Mouse (Mus musculus): Measurements from ENCODE around the gene Dsel. TPM values are rescaled to one million over a fixed set of nuclear protein-coding genes. Genes with fewer than 3 reads are reported as not detected.

The Dsel gene
- polyA plus RNA-seq (2014; fragmentation: Nextera tagmentation; extraction: Ambion mirVana) = 6.3 and 6.9 TPM in 2 replicates

GRCm38 (mm10) chr1:111864779-111865165 is at the start of gene Dsel:
TSS of gene Dsel (minus strand) at chr1:111864918.
- no peaks in the 10 kb centered on the region for H3K27me3 ChIP-seq (ENCODE audit: control insufficient read depth, insufficient read depth, low read length)
- peak within 1 kb of the TSS; percentile 73 for H3K27ac ChIP-seq (ENCODE audit: low read depth, low read length)
- H3K9ac ChIP-seq (ENCODE audit: low read depth, low read length) = peak within 1 kb of the TSS; percentile 83
- peak within 1 kb of the TSS; percentile 80 for H3K4me3 ChIP-seq (ENCODE audit: low read depth, low read length)
- H3K4me2 ChIP-seq = peak within 1 kb of the TSS; percentile 87
- whole genome bisulfite sequencing (ENCODE audit: insufficient replicate concordance) = 0% methylated on average over 33 of the region's 33 CpGs
- no peaks in the 10 kb centered on the region for H3K9me3 ChIP-seq (replicated peaks; ENCODE audit: control insufficient read depth, low read length)
- H3K36me3 ChIP-seq (ENCODE audit: control insufficient read depth, insufficient read depth, low read length) = no peaks in the 10 kb centered on the region; the same call in 1 of the 2 replicates
- ATAC-seq (replicated peaks; ENCODE audit: insufficient number of reproducible peaks, low FRiP score, low TSS enrichment) = peak; percentile 96
- H3K4me1 ChIP-seq (ENCODE audit: control insufficient read depth, insufficient read depth, low read length) = no peaks in the 10 kb centered on the region

- H3K9me3 ChIP-seq (replicated peaks; ENCODE audit: control insufficient read depth, low read length) = no peaks in the 10 kb centered on the region
- H3K27ac ChIP-seq (ENCODE audit: low read depth, low read length) = no peak overlapping the region
- H3K4me3 ChIP-seq (ENCODE audit: low read depth, low read length) = no peak overlapping the region
- H3K36me3 ChIP-seq (ENCODE audit: control insufficient read depth, insufficient read depth, low read length) = no peaks in the 10 kb centered on the region
- no peak overlapping the region for H3K4me2 ChIP-seq
- H3K9ac ChIP-seq (ENCODE audit: low read depth, low read length) = no peak overlapping the region
- ATAC-seq (replicated peaks; ENCODE audit: insufficient number of reproducible peaks, low FRiP score, low TSS enrichment) = no peak
- no peaks in the 10 kb centered on the region for H3K27me3 ChIP-seq (ENCODE audit: control insufficient read depth, insufficient read depth, low read length)
- 66% methylated on average over 1 of the region's 1 CpGs for WGBS (ENCODE audit: insufficient replicate concordance)
- H3K4me1 ChIP-seq (ENCODE audit: control insufficient read depth, insufficient read depth, low read length) = no peaks in the 10 kb centered on the region
Measured at GRCm38 (mm10) chr1:111911424-111911823, 46.7 kb upstream of the Dsel start.

GRCm38 (mm10) chr1:111883336-111883735 is 18.6 kb upstream of the Dsel start:
- no peak for ATAC-seq (replicated peaks; ENCODE audit: insufficient number of reproducible peaks, low FRiP score, low TSS enrichment)
- Histone ChIP-seq H3K27ac (ENCODE audit: low read depth, low read length) (no peak overlapping the region), H3K4me3 (ENCODE audit: low read depth, low read length) (no peak overlapping the region), H3K4me2 (no peak overlapping the region), H3K27me3 (ENCODE audit: control insufficient read depth, insufficient read depth, low read length) (no peaks in the 10 kb centered on the region), H3K4me1 (ENCODE audit: control insufficient read depth, insufficient read depth, low read length) (no peaks in the 10 kb centered on the region), H3K9me3 (replicated peaks; ENCODE audit: control insufficient read depth, low read length) (no peaks in the 10 kb centered on the region), H3K36me3 (ENCODE audit: control insufficient read depth, insufficient read depth, low read length) (no peaks in the 10 kb centered on the region), H3K9ac (ENCODE audit: low read depth, low read length) (no peak overlapping the region)
- WGBS (ENCODE audit: insufficient replicate concordance) = 86% methylated on average over 3 of the region's 3 CpGs

- Histone ChIP-seq H3K27ac (ENCODE audit: low read depth, low read length) (no peak overlapping the region), H3K4me1 (ENCODE audit: control insufficient read depth, insufficient read depth, low read length) (no peaks in the 10 kb centered on the region), H3K27me3 (ENCODE audit: control insufficient read depth, insufficient read depth, low read length) (no peaks in the 10 kb centered on the region), H3K4me2 (no peak overlapping the region), H3K4me3 (ENCODE audit: low read depth, low read length) (no peak overlapping the region), H3K9ac (ENCODE audit: low read depth, low read length) (no peak overlapping the region), H3K9me3 (replicated peaks; ENCODE audit: control insufficient read depth, low read length) (no peaks in the 10 kb centered on the region), H3K36me3 (ENCODE audit: control insufficient read depth, insufficient read depth, low read length) (no peaks in the 10 kb centered on the region)
- no peak for ATAC-seq (replicated peaks; ENCODE audit: insufficient number of reproducible peaks, low FRiP score, low TSS enrichment)
Measured at GRCm38 (mm10) chr1:111875784-111876183, 11.1 kb upstream of the Dsel start.

GRCm38 (mm10) chr1:111873196-111873595 is 8.5 kb upstream of the Dsel start:
- ATAC-seq (replicated peaks; ENCODE audit: insufficient number of reproducible peaks, low FRiP score, low TSS enrichment) = no peak
- H3K27me3 ChIP-seq (ENCODE audit: control insufficient read depth, insufficient read depth, low read length) = no peaks in the 10 kb centered on the region
- H3K27ac ChIP-seq (ENCODE audit: low read depth, low read length) = no peak overlapping the region
- no peak overlapping the region for H3K4me2 ChIP-seq
- no peak overlapping the region for H3K4me3 ChIP-seq (ENCODE audit: low read depth, low read length)
- no peaks in the 10 kb centered on the region for H3K9me3 ChIP-seq (replicated peaks; ENCODE audit: control insufficient read depth, low read length)
- H3K9ac ChIP-seq (ENCODE audit: low read depth, low read length) = no peak overlapping the region
- no peaks in the 10 kb centered on the region for H3K4me1 ChIP-seq (ENCODE audit: control insufficient read depth, insufficient read depth, low read length)
- H3K36me3 ChIP-seq (ENCODE audit: control insufficient read depth, insufficient read depth, low read length) = no peaks in the 10 kb centered on the region

GRCm38 (mm10) chr1:111865467-111865866 is 749 bp upstream of the Dsel start:
- H3K9me3 ChIP-seq (replicated peaks; ENCODE audit: control insufficient read depth, low read length) = no peaks in the 10 kb centered on the region
- H3K9ac ChIP-seq (ENCODE audit: low read depth, low read length) = no peak overlapping the region
- no peaks in the 10 kb centered on the region for H3K27me3 ChIP-seq (ENCODE audit: control insufficient read depth, insufficient read depth, low read length)
- no peaks in the 10 kb centered on the region for H3K4me1 ChIP-seq (ENCODE audit: control insufficient read depth, insufficient read depth, low read length)
- no peak overlapping the region for H3K4me3 ChIP-seq (ENCODE audit: low read depth, low read length)
- H3K27ac ChIP-seq (ENCODE audit: low read depth, low read length) = no peak overlapping the region
- 59% methylated on average over 2 of the region's 2 CpGs for WGBS (ENCODE audit: insufficient replicate concordance)
- H3K4me2 ChIP-seq = no peak overlapping the region
- no peak for ATAC-seq (replicated peaks; ENCODE audit: insufficient number of reproducible peaks, low FRiP score, low TSS enrichment)
- no peaks in the 10 kb centered on the region; the same call in 1 of the 2 replicates for H3K36me3 ChIP-seq (ENCODE audit: control insufficient read depth, insufficient read depth, low read length)

- Histone ChIP-seq H3K9ac (ENCODE audit: low read depth, low read length) (peak overlapping the region; percentile 83), H3K4me3 (ENCODE audit: low read depth, low read length) (peak overlapping the region; percentile 80), H3K4me2 (peak overlapping the region; percentile 87), H3K9me3 (replicated peaks; ENCODE audit: control insufficient read depth, low read length) (no peaks in the 10 kb centered on the region), H3K27me3 (ENCODE audit: control insufficient read depth, insufficient read depth, low read length) (no peaks in the 10 kb centered on the region), H3K27ac (ENCODE audit: low read depth, low read length) (peak overlapping the region; percentile 73), H3K4me1 (ENCODE audit: control insufficient read depth, insufficient read depth, low read length) (no peaks in the 10 kb centered on the region), H3K36me3 (ENCODE audit: control insufficient read depth, insufficient read depth, low read length) (no peaks in the 10 kb centered on the region; the same call in 1 of the 2 replicates)
- under 1% methylated on average over 41 of the region's 41 CpGs for WGBS (ENCODE audit: insufficient replicate concordance)
- peak; percentile 70 for ATAC-seq (replicated peaks; ENCODE audit: insufficient number of reproducible peaks, low FRiP score, low TSS enrichment)
Measured at GRCm38 (mm10) chr1:111864063-111864778, 497 bp downstream of the Dsel start.

- H3K4me1 ChIP-seq (ENCODE audit: control insufficient read depth, insufficient read depth, low read length) = no peaks in the 10 kb centered on the region
- no peak overlapping the region for H3K27ac ChIP-seq (ENCODE audit: low read depth, low read length)
- H3K9ac ChIP-seq (ENCODE audit: low read depth, low read length) = no peak overlapping the region
- no peak overlapping the region for H3K4me2 ChIP-seq
- no peaks in the 10 kb centered on the region for H3K9me3 ChIP-seq (replicated peaks; ENCODE audit: control insufficient read depth, low read length)
- no peak for ATAC-seq (replicated peaks; ENCODE audit: insufficient number of reproducible peaks, low FRiP score, low TSS enrichment)
- H3K36me3 ChIP-seq (ENCODE audit: control insufficient read depth, insufficient read depth, low read length) = no peaks in the 10 kb centered on the region; the same call in 1 of the 2 replicates
- no peak overlapping the region for H3K4me3 ChIP-seq (ENCODE audit: low read depth, low read length)
- 79% methylated on average over 1 of the region's 1 CpGs for WGBS (ENCODE audit: insufficient replicate concordance)
- no peaks in the 10 kb centered on the region for H3K27me3 ChIP-seq (ENCODE audit: control insufficient read depth, insufficient read depth, low read length)
Measured at GRCm38 (mm10) chr1:111857852-111858251, 6.9 kb downstream of the Dsel start.

- Histone ChIP-seq H3K9ac (ENCODE audit: low read depth, low read length) (no peak overlapping the region), H3K27ac (ENCODE audit: low read depth, low read length) (no peak overlapping the region), H3K4me1 (ENCODE audit: control insufficient read depth, insufficient read depth, low read length) (no peaks in the 10 kb centered on the region), H3K27me3 (ENCODE audit: control insufficient read depth, insufficient read depth, low read length) (no peaks in the 10 kb centered on the region), H3K9me3 (replicated peaks; ENCODE audit: control insufficient read depth, low read length) (no peaks in the 10 kb centered on the region), H3K4me3 (ENCODE audit: low read depth, low read length) (no peak overlapping the region), H3K4me2 (no peak overlapping the region), H3K36me3 (ENCODE audit: control insufficient read depth, insufficient read depth, low read length) (no peaks in the 10 kb centered on the region)
- WGBS (ENCODE audit: insufficient replicate concordance) = 88% methylated on average over 8 of the region's 8 CpGs
- ATAC-seq (replicated peaks; ENCODE audit: insufficient number of reproducible peaks, low FRiP score, low TSS enrichment) = no peak
Measured at GRCm38 (mm10) chr1:111852439-111852838, 12.3 kb downstream of the Dsel start.
